Mouse (Mus musculus) ES-Bruce4 (cell line): ENCODE data around the gene 5830473C10Rik.

Experiments used
- CTCF ChIP-seq: IDR thresholded peaks from one replicate; pipeline ENCODE4 v1.8.1; 2011; ENCODE audit warnings: low read depth, low read length
- POLR2A ChIP-seq: IDR thresholded peaks from one replicate; pipeline ENCODE4 v1.8.1; 2011; ENCODE audit warnings: low read length; ENCODE audit not compliant: insufficient read depth

- no peak for TF ChIP-seq POLR2A
- no peak for TF ChIP-seq CTCF
Observed at GRCm38 (mm10) chr5:90646398-90646797, 85.5 kb downstream of the 5830473C10Rik start.
